ENCODE assay signal across 12 mouse cellular contexts in genomic region chr5:66703317-66704004, GRCm38 (mm10). TPM values are rescaled to one million over a fixed set of nuclear protein-coding genes. Genes with fewer than 3 reads are reported as not detected.
DNase-seq lines count a peak whose midpoint lies in the region; ATAC-seq and TF ChIP-seq lines count a peak whose summit lies in the region.
"Had no signal": no experiment of that assay in that cellular context is flagged by ENCODE, and none has a peak within 500 bp of the region (broad histone marks: within the 10 kb centered on the region; RNA-seq: fewer than 3 reads in every experiment).

No protein-coding gene starts in this region.

- no peak for TF ChIP-seq CTCF in layer of hippocampus, adult 2 months (conservative IDR thresholded peaks at IDR 0.05)

- peak overlapping the region; percentile 5; the same call in 1 of the 2 replicates for H3K9ac ChIP-seq in hindbrain, embryonic 13.5 days
- no peak overlapping the region for H3K9ac ChIP-seq in hindbrain, embryonic 11.5 days (ENCODE audit: low read depth, low read length)
- H3K9ac ChIP-seq: limb, embryonic 15.5 days had no signal

- peaks cover 7% of the 10 kb centered on the region; the same call in 1 of the 2 replicates for H3K4me1 ChIP-seq in hindbrain, embryonic 13.5 days (replicated peaks)
- H3K4me1 ChIP-seq in hindbrain, embryonic 11.5 days (replicated peaks; ENCODE audit: control insufficient read depth, insufficient read depth, low read length): no peaks in the 10 kb centered on the region

- ATAC-seq in hindbrain, embryonic 13.5 days (ENCODE audit: low FRiP score): no peak
- no peak for ATAC-seq in hindbrain, embryonic 11.5 days (ENCODE audit: low FRiP score)
- ATAC-seq: CD4-positive, CD25-positive, alpha-beta regulatory T cell, adult 4 months had no signal

- H3K27ac ChIP-seq in hindbrain, embryonic 13.5 days: no peak overlapping the region
- H3K27ac ChIP-seq in hindbrain, embryonic 11.5 days (ENCODE audit: low read depth, low read length): no peak overlapping the region
- no peak overlapping the region for H3K27ac ChIP-seq in layer of hippocampus, adult 2 months
- H3K27ac ChIP-seq: limb, embryonic 15.5 days had no signal

- 52% methylated on average over 10 of the region's 10 CpGs for WGBS in hindbrain, embryonic 13.5 days
- 55% methylated on average over 10 of the region's 10 CpGs for WGBS in hindbrain, embryonic 11.5 days

- H3K36me3 ChIP-seq in hindbrain, embryonic 13.5 days: no peaks in the 10 kb centered on the region
- H3K36me3 ChIP-seq in hindbrain, embryonic 11.5 days (ENCODE audit: control insufficient read depth, insufficient read depth, low read length): no peaks in the 10 kb centered on the region
- H3K36me3 ChIP-seq: limb, embryonic 15.5 days had no signal

- intact Hi-C loops in heart, postnatal 10 days (cut with DNase I): no loop called here
- intact Hi-C loops in left cerebral cortex, postnatal 25 days (cut with DNase I): no loop called here

- H3K9me3 ChIP-seq in hindbrain, embryonic 13.5 days: no peaks in the 10 kb centered on the region
- H3K9me3 ChIP-seq in hindbrain, embryonic 11.5 days (ENCODE audit: control insufficient read depth, low read length): no peaks in the 10 kb centered on the region
- H3K9me3 ChIP-seq: limb, embryonic 15.5 days had no signal

- H3K4me2 ChIP-seq in hindbrain, embryonic 13.5 days: no peak overlapping the region
- no peak overlapping the region for H3K4me2 ChIP-seq in hindbrain, embryonic 11.5 days (replicated peaks; ENCODE audit: low read depth, low read length)
- H3K4me2 ChIP-seq: limb, embryonic 15.5 days had no signal

- no peak overlapping the region for H3K4me3 ChIP-seq in hindbrain, embryonic 13.5 days
- H3K4me3 ChIP-seq in hindbrain, embryonic 11.5 days (ENCODE audit: low read depth, low read length): no peak overlapping the region
- no peak overlapping the region for H3K4me3 ChIP-seq in layer of hippocampus, adult 2 months
- H3K4me3 ChIP-seq: limb, embryonic 15.5 days had no signal

- no peaks in the 10 kb centered on the region for H3K27me3 ChIP-seq in hindbrain, embryonic 13.5 days
- no peaks in the 10 kb centered on the region for H3K27me3 ChIP-seq in hindbrain, embryonic 11.5 days (ENCODE audit: control insufficient read depth, insufficient read depth, low read length)
- H3K27me3 ChIP-seq: limb, embryonic 15.5 days had no signal

- DNase-seq in hindbrain, embryonic 11.5 days (ENCODE audit: low spot score): no peak
- peak; percentile 15 for DNase-seq in ovary, postnatal 36 days (ENCODE audit: low spot score)
- no peak for DNase-seq in ovary, postnatal 14 days (ENCODE audit: low spot score)
- peak; percentile 36 to 50 for DNase-seq in heart, postnatal 10 days
- peak; percentile 43 for DNase-seq in yolk sac, embryonic 10.5 days (ENCODE audit: low spot score)
- DNase-seq in left cerebral cortex, postnatal 25 days (ENCODE audit: low spot score in 2 of 2): no peak
- no peak for DNase-seq in layer of hippocampus, adult 2 months (ENCODE audit: low spot score in 2 of 2)
- DNase-seq: cerebellum, adult 9-11 months had no signal

RNA-seq across cellular contexts. Expression of gene Uchl1, which starts 27.6 kb away (rescaled TPM):
- 1,231 and 1,258 TPM in 2 replicates for polyA plus RNA-seq in hindbrain, embryonic 13.5 days (2015; fragmentation: Nextera tagmentation; extraction: Ambion mirVana)
- polyA plus RNA-seq in hindbrain, embryonic 11.5 days (2014; fragmentation: Nextera tagmentation; extraction: Ambion mirVana): 421 and 428 TPM in 2 replicates
- 10 to 100 TPM; 19.6 to 21.5 TPM for total RNA-seq in heart, postnatal 10 days (2021)
- total RNA-seq in left cerebral cortex, postnatal 25 days (2021): 100 to 1,000 TPM; 903 to 958 TPM
- 100 to 1,000 TPM; 803 to 896 TPM for total RNA-seq in layer of hippocampus, adult 2 months (2021)
- polyA plus RNA-seq: CD4-positive, CD25-positive, alpha-beta regulatory T cell, adult 4 months had no signal

RNA-seq across cellular contexts. Expression of gene Limch1, which starts 42.2 kb away (rescaled TPM):
- polyA plus RNA-seq in hindbrain, embryonic 13.5 days (2015; fragmentation: Nextera tagmentation; extraction: Ambion mirVana): 49.0 and 52.0 TPM in 2 replicates
- 60.7 and 81.7 TPM in 2 replicates for polyA plus RNA-seq in hindbrain, embryonic 11.5 days (2014; fragmentation: Nextera tagmentation; extraction: Ambion mirVana)
- 100 to 1,000 TPM; 149 to 150 TPM for total RNA-seq in heart, postnatal 10 days (2021)
- 100 to 1,000 TPM in 1 of 2 experiments, 10 to 100 TPM in 1; 99.5 to 124 TPM for total RNA-seq in left cerebral cortex, postnatal 25 days (2021)
- total RNA-seq in layer of hippocampus, adult 2 months (2021): 100 to 1,000 TPM; 127 to 140 TPM
- total RNA-seq: megakaryocyte-erythroid progenitor cell, adult 5-6 weeks had no signal
- polyA plus RNA-seq: CD4-positive, CD25-positive, alpha-beta regulatory T cell, adult 4 months had no signal

Comparison
In these comparisons a context has a peak if more than half of its experiments do, and no peak if none do; other contexts are left out.
1. DNase-seq: peak in ovary, postnatal 36 days (single experiment), heart, postnatal 10 days (2 of 2) and yolk sac, embryonic 10.5 days (single experiment); none in hindbrain, embryonic 11.5 days (single experiment), ovary, postnatal 14 days (single experiment), left cerebral cortex, postnatal 25 days (0 of 2) and layer of hippocampus, adult 2 months (0 of 2).
2. RNA of gene Uchl1, which starts 27.6 kb away (total RNA-seq): 903 to 958 TPM in left cerebral cortex, postnatal 25 days and 803 to 896 TPM in layer of hippocampus, adult 2 months; 19.6 to 21.5 TPM in heart, postnatal 10 days; every median in the first group is over 10 times any median in the second.